Mouse (Mus musculus) stomach, embryonic 14.5 days (tissue): Measurements from ENCODE around the gene Pklr. TPM values are rescaled to one million over a fixed set of nuclear protein-coding genes. Genes with fewer than 3 reads are reported as not detected.

Experiments used
- ATAC-seq: fragments of 200-750 bp; cut with Nextera tagmentation; 2 replicates; pipeline ENCODE4 v1.8.0; 2017; ENCODE audit warnings: low read depth, moderate TSS enrichment; ENCODE audit not compliant: insufficient number of reproducible peaks, insufficient read depth, low FRiP score
- H3K27ac ChIP-seq: fragments of 300-500 bp; sonication (generic); 2 replicates; pipeline ENCODE4 v1.5.1; 2014; ENCODE audit warnings: mild to moderate bottlenecking, low read length, moderate library complexity, mixed read lengths
- H3K27me3 ChIP-seq: fragments of 300-500 bp; sonication (generic); 2 replicates; pipeline ENCODE4 v1.6.1; 2014; ENCODE audit warnings: low read length, control low read depth, mixed read lengths; ENCODE audit not compliant: control insufficient read depth, insufficient read depth
- H3K36me3 ChIP-seq: fragments of 300-500 bp; sonication (generic); 2 replicates; pipeline ENCODE4 v1.6.1; 2014; ENCODE audit warnings: mild to moderate bottlenecking, control low read depth, low read length, moderate library complexity, mixed read lengths; ENCODE audit not compliant: control insufficient read depth, insufficient read depth
- H3K4me1 ChIP-seq: fragments of 300-500 bp; sonication (generic); 2 replicates; pipeline ENCODE4 v1.6.1; 2014; ENCODE audit warnings: low read length, control low read depth, mixed read lengths; ENCODE audit not compliant: control insufficient read depth, insufficient read depth
- H3K4me2 ChIP-seq: fragments of 300-500 bp; sonication (generic); replicated peaks from 2 replicates; pipeline ENCODE4 v1.6.1; 2014; ENCODE audit warnings: low read depth, low read length, control low read depth
- H3K4me3 ChIP-seq: fragments of 300-500 bp; sonication (generic); 2 replicates; pipeline ENCODE4 v1.5.1; 2014; ENCODE audit warnings: low read depth, low read length, control low read depth
- H3K9ac ChIP-seq: fragments of 300-500 bp; sonication (generic); replicated peaks from 2 replicates; pipeline ENCODE4 v1.6.1; 2014; ENCODE audit warnings: low read depth, mild to moderate bottlenecking, control low read depth, low read length, moderate library complexity, mixed read lengths
- H3K9me3 ChIP-seq: fragments of 300-500 bp; sonication (generic); 2 replicates; pipeline ENCODE4 v1.6.1; 2016; ENCODE audit warnings: low read depth, low read length, control low read depth; ENCODE audit not compliant: control insufficient read depth
- WGBS: fragments of 180-500 bp; shearing (Covaris S2); extraction: QIAGEN DNeasy Blood & Tissue Kit; methylation state at CpG from one replicate; pipeline ENCODE4 v1.1.7; 2014; 5-methylcytosine and 5-hydroxymethylcytosine counted together
- polyA plus RNA-seq: library from polyadenylated mRNA; unstranded; fragments of >200 nt; fragmentation: Nextera tagmentation; extraction: Ambion mirVana; gene quantifications from 2 replicates; pipeline ENCODE4 v1.2.1, GENCODE M21; 2014

The Pklr gene
- polyA plus RNA-seq, 1 experiment from 2014 or later = 3.3 TPM

GRCm38 (mm10) chr3:89132285-89133062, 3.5 kb upstream of the Pklr start:
- H3K27ac ChIP-seq = no peak overlapping the region
- no peak overlapping the region for H3K9ac ChIP-seq
- ATAC-seq = peak; percentile 74

GRCm38 (mm10) chr3:89133063-89133450, 2.9 kb upstream of the Pklr start:
- Histone ChIP-seq H3K27me3 (no peaks in the 10 kb centered on the region), H3K4me3 (no peak overlapping the region), H3K4me1 (no peaks in the 10 kb centered on the region), H3K36me3 (no peaks in the 10 kb centered on the region), H3K9ac (no peak overlapping the region), H3K4me2 (no peak overlapping the region), H3K9me3 (no peaks in the 10 kb centered on the region), H3K27ac (no peak overlapping the region)
- ATAC-seq = no peak
- WGBS = 76% methylated on average over 7 of the region's 7 CpGs

More at GRCm38 (mm10) chr3:89132285-89133062, 3.5 kb upstream of the Pklr start:
- H3K36me3 ChIP-seq = no peaks in the 10 kb centered on the region
- H3K9me3 ChIP-seq = no peaks in the 10 kb centered on the region
- peak overlapping the region; percentile 52 for H3K4me2 ChIP-seq
- WGBS = 13% methylated on average over 30 of the region's 30 CpGs
- peak overlapping the region; percentile 19 for H3K4me3 ChIP-seq
- no peaks in the 10 kb centered on the region for H3K4me1 ChIP-seq
- no peaks in the 10 kb centered on the region for H3K27me3 ChIP-seq

GRCm38 (mm10) chr3:89133752-89134151, 2.2 kb upstream of the Pklr start:
- no peak overlapping the region for H3K4me2 ChIP-seq
- no peak overlapping the region for H3K27ac ChIP-seq
- WGBS = 68% methylated on average over 1 of the region's 1 CpGs

GRCm38 (mm10) chr3:89136365-89136764, 423 bp downstream of the Pklr start:
- peak; percentile 86 for ATAC-seq
- no peaks in the 10 kb centered on the region for H3K9me3 ChIP-seq
- no peaks in the 10 kb centered on the region for H3K36me3 ChIP-seq
- H3K27ac ChIP-seq = no peak overlapping the region
- WGBS = 30% methylated on average over 9 of the region's 9 CpGs
- no peak overlapping the region for H3K9ac ChIP-seq
- H3K4me2 ChIP-seq = no peak overlapping the region
- no peaks in the 10 kb centered on the region for H3K4me1 ChIP-seq
- no peaks in the 10 kb centered on the region for H3K27me3 ChIP-seq
- no peak overlapping the region for H3K4me3 ChIP-seq

More at GRCm38 (mm10) chr3:89133752-89134151, 2.2 kb upstream of the Pklr start:
- Histone ChIP-seq H3K4me3 (no peak overlapping the region), H3K27me3 (no peaks in the 10 kb centered on the region), H3K9ac (no peak overlapping the region), H3K9me3 (no peaks in the 10 kb centered on the region), H3K4me1 (no peaks in the 10 kb centered on the region), H3K36me3 (no peaks in the 10 kb centered on the region)
- no peak for ATAC-seq

DNA sequence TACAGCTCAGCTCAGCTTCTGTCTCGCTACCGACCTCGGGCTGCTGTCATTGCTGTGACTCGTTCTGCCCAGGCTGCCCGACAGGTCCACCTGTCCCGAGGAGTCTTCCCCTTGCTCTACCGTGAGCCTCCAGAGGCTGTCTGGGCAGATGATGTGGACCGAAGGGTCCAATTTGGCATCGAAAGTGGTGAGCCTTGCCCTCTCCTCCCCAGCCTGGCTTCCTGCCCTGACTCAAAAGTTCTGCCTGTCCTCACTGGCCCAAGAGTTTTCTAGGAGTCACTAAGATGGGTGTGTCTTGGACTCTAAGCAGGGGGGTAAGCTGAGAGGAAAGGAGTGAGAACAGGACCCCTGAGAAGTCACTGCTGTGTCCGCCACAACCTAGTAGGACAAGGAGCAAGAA, 8.9 kb downstream of the Pklr start:
- H3K27ac ChIP-seq = no peak overlapping the region

GRCm38 (mm10) chr3:89145566-89145965, 9.6 kb downstream of the Pklr start:
- H3K9ac ChIP-seq = no peak overlapping the region
- H3K27ac ChIP-seq = no peak overlapping the region

More for the DNA sequence above, 8.9 kb downstream of the Pklr start:
- H3K4me2 ChIP-seq = no peak overlapping the region
- no peak overlapping the region for H3K9ac ChIP-seq
- 78% methylated on average over 10 of the region's 10 CpGs for WGBS
- H3K4me1 ChIP-seq = no peaks in the 10 kb centered on the region
- no peaks in the 10 kb centered on the region for H3K9me3 ChIP-seq
- ATAC-seq = no peak
- 0 out of 2 replicates have a peak, but pooled peaks cover 5% of the 10 kb centered on the region for H3K27me3 ChIP-seq
- no peak overlapping the region for H3K4me3 ChIP-seq
- no peaks in the 10 kb centered on the region for H3K36me3 ChIP-seq

GRCm38 (mm10) chr3:89147101-89147978, 11.4 kb downstream of the Pklr start:
- Histone ChIP-seq H3K27ac (no peak overlapping the region), H3K4me3 (peak overlapping the region; percentile 3; the same call in 1 of the 2 replicates), H3K4me1 (no peaks in the 10 kb centered on the region), H3K36me3 (no peaks in the 10 kb centered on the region), H3K9me3 (no peaks in the 10 kb centered on the region), H3K27me3 (peaks cover 5% of the 10 kb centered on the region; the same call in 1 of the 2 replicates), H3K4me2 (peak overlapping the region; percentile 30), H3K9ac (no peak overlapping the region)
- peak; percentile 89 for ATAC-seq
- 22% methylated on average over 26 of the region's 26 CpGs for WGBS

More at GRCm38 (mm10) chr3:89145566-89145965, 9.6 kb downstream of the Pklr start:
- H3K27me3 ChIP-seq = 0 out of 2 replicates have a peak, but pooled peaks cover 5% of the 10 kb centered on the region
- WGBS = 56% methylated on average over 8 of the region's 8 CpGs
- no peak for ATAC-seq
- no peak overlapping the region for H3K4me2 ChIP-seq
- no peaks in the 10 kb centered on the region for H3K9me3 ChIP-seq
- no peak overlapping the region for H3K4me3 ChIP-seq
- H3K4me1 ChIP-seq = no peaks in the 10 kb centered on the region
- no peaks in the 10 kb centered on the region for H3K36me3 ChIP-seq

GRCm38 (mm10) chr3:89147979-89148311, 12.0 kb downstream of the Pklr start:
- Histone ChIP-seq H3K4me2 (peak overlapping the region; percentile 30), H3K27me3 (peaks cover 5% of the 10 kb centered on the region; the same call in 1 of the 2 replicates), H3K9me3 (no peaks in the 10 kb centered on the region), H3K27ac (no peak overlapping the region), H3K36me3 (no peaks in the 10 kb centered on the region), H3K4me3 (peak overlapping the region; percentile 3; the same call in 1 of the 2 replicates), H3K9ac (no peak overlapping the region), H3K4me1 (no peaks in the 10 kb centered on the region)
- WGBS = 9% methylated on average over 15 of the region's 15 CpGs
- no peak for ATAC-seq
